ENCODE assay signal across 10 mouse cellular contexts in the genomic region with DNA sequence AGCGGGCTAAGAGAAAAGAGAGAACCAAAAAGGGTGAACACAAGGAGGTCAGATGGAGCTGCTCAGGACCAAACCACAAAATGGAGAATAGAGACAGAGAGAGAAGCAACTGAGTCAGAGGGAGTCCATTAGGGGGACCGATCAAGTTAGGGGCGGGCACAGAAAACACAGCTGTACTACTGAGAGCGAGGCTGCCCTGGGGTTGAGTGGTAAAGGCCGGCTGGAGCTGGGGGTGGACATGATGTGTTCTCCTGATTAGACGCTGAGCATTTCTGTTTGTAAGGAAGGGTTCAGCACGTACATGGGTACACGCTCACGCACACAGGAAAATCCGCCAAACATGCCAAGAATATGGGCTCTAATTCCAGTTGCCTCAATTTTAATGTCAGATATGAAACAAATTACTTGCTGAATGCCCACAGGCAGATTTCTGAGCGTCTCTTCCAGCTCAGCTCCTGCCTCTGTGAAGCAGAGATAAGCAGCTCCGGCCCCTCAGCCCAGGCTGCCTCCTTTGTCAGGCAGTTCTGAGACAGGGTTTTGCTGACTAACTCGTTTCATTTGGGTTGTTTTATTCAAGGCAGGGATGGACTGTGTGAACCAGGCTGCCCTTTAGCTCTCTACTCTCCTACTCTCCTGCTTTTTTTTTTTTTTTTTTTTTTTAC.
A peak's percentile ranks its signal among the peaks of the same experiment; 100 is the strongest.
DNase-seq lines count a peak whose midpoint lies in the region; ATAC-seq lines count a peak whose summit lies in the region.
"Had no signal": no experiment of that assay in that cellular context is flagged by ENCODE, and none has a peak within 500 bp of the region (broad histone marks: within the 10 kb centered on the region; RNA-seq: fewer than 3 reads in every experiment).

No protein-coding gene starts in this region.

- 0 out of 2 replicates have a peak, but pooled peaks have one; percentile 14 for ATAC-seq in frontal cortex, adult (ENCODE audit: low TSS enrichment)
- ATAC-seq in lung, embryonic 16.5 days (ENCODE audit: low read depth) = peak; percentile 52; the same call in 1 of the 2 replicates
- peak; percentile 42; the same call in 1 of the 2 replicates for ATAC-seq in hindbrain, embryonic 16.5 days
- peak; percentile 57; the same call in 1 of the 2 replicates for ATAC-seq in midbrain, embryonic 14.5 days (ENCODE audit: low FRiP score, low TSS enrichment)

- DNase-seq in frontal cortex, postnatal 10 days (ENCODE audit: low spot score in 2 of 2) = no peak
- no peak for DNase-seq in lung, postnatal 10 days
- DNase-seq in midbrain, embryonic 14.5 days = peak; percentile 79
- no peak for DNase-seq in right cerebral cortex, postnatal 14 days
- DNase-seq in thymus, postnatal 25 days = no peak
- DNase-seq: embryo, embryonic 11 days; gastrocnemius, postnatal 25 days had no signal

- no peak overlapping the region for H3K4me3 ChIP-seq in lung, embryonic 16.5 days (ENCODE audit: low read length)
- H3K4me3 ChIP-seq in hindbrain, embryonic 16.5 days (ENCODE audit: low read length) = no peak overlapping the region
- H3K4me3 ChIP-seq in midbrain, embryonic 14.5 days (replicated peaks; ENCODE audit: low read depth, low read length) = no peak overlapping the region

- H3K4me2 ChIP-seq in lung, embryonic 16.5 days (ENCODE audit: low read depth, low read length) = no peak overlapping the region
- no peak overlapping the region for H3K4me2 ChIP-seq in hindbrain, embryonic 16.5 days (ENCODE audit: low read length)
- H3K4me2 ChIP-seq in midbrain, embryonic 14.5 days (ENCODE audit: low read length) = no peak overlapping the region

- H3K4me1 ChIP-seq in lung, embryonic 16.5 days (replicated peaks; ENCODE audit: control insufficient read depth, insufficient read depth, low read length) = no peaks in the 10 kb centered on the region; the same call in 1 of the 2 replicates
- H3K4me1 ChIP-seq in hindbrain, embryonic 16.5 days (ENCODE audit: control insufficient read depth, insufficient read depth, low read depth, low read length) = peaks cover 3% of the 10 kb centered on the region; the same call in 1 of the 2 replicates
- H3K4me1 ChIP-seq in midbrain, embryonic 14.5 days (ENCODE audit: control insufficient read depth, insufficient read depth, low read length) = peaks cover 5% of the 10 kb centered on the region; the same call in 1 of the 2 replicates

- no peaks in the 10 kb centered on the region for H3K9me3 ChIP-seq in lung, embryonic 16.5 days (ENCODE audit: control insufficient read depth, low read length)
- no peaks in the 10 kb centered on the region for H3K9me3 ChIP-seq in hindbrain, embryonic 16.5 days (ENCODE audit: control insufficient read depth, low read length)
- no peaks in the 10 kb centered on the region for H3K9me3 ChIP-seq in midbrain, embryonic 14.5 days (ENCODE audit: control insufficient read depth, low read length)

- no peaks in the 10 kb centered on the region for H3K36me3 ChIP-seq in lung, embryonic 16.5 days (ENCODE audit: control insufficient read depth, insufficient read depth, low read length)
- H3K36me3 ChIP-seq in hindbrain, embryonic 16.5 days (ENCODE audit: control insufficient read depth, insufficient read depth, low read length) = no peaks in the 10 kb centered on the region
- no peaks in the 10 kb centered on the region for H3K36me3 ChIP-seq in midbrain, embryonic 14.5 days (ENCODE audit: control insufficient read depth, insufficient read depth, low read length)

- peak overlapping the region; percentile 53 for H3K27ac ChIP-seq in lung, embryonic 16.5 days (ENCODE audit: low read length)
- no peak overlapping the region; the same call in 1 of the 2 replicates for H3K27ac ChIP-seq in hindbrain, embryonic 16.5 days (ENCODE audit: low read depth, low read length)
- peak overlapping the region; percentile 65 for H3K27ac ChIP-seq in midbrain, embryonic 14.5 days (replicated peaks; ENCODE audit: low read depth, low read length)

- no peaks in the 10 kb centered on the region for H3K27me3 ChIP-seq in lung, embryonic 16.5 days (ENCODE audit: control insufficient read depth, insufficient read depth, low read depth, low read length)
- no peaks in the 10 kb centered on the region for H3K27me3 ChIP-seq in hindbrain, embryonic 16.5 days (replicated peaks; ENCODE audit: control insufficient read depth, insufficient read depth, low read length)
- H3K27me3 ChIP-seq in midbrain, embryonic 14.5 days (ENCODE audit: control insufficient read depth, insufficient read depth, low read length) = no peaks in the 10 kb centered on the region

- WGBS in lung, embryonic 16.5 days = 58% methylated on average over 13 of the region's 13 CpGs
- 64% methylated on average over 13 of the region's 13 CpGs for WGBS in hindbrain, embryonic 16.5 days
- 58% methylated on average over 13 of the region's 13 CpGs for WGBS in midbrain, embryonic 14.5 days

- H3K9ac ChIP-seq in lung, embryonic 16.5 days (ENCODE audit: low read length) = no peak overlapping the region
- H3K9ac ChIP-seq in hindbrain, embryonic 16.5 days (ENCODE audit: low read depth, low read length) = no peak overlapping the region
- no peak overlapping the region for H3K9ac ChIP-seq in midbrain, embryonic 14.5 days (replicated peaks; ENCODE audit: low read length)
